Mouse (Mus musculus): ENCODE results near the gene Lsamp.

The Lsamp gene

GRCm38 (mm10) chr16:40234151-40234895, 250.2 kb downstream of the Lsamp start:
- DNase-seq (ENCODE audit: extremely low spot score, low read depth, low spot score), result no peak

GRCm38 (mm10) chr16:40271859-40272258, 287.7 kb downstream of the Lsamp start:
- DNase-seq (ENCODE audit: extremely low spot score, low read depth, low spot score), result no peak

- no peak for DNase-seq (ENCODE audit: extremely low spot score, low read depth, low spot score)
These were observed 306.0 kb downstream of the Lsamp start for GRCm38 (mm10) chr16:40290132-40290531.

- DNase-seq (ENCODE audit: extremely low spot score, low read depth, low spot score), result no peak
These were observed 310.2 kb downstream of the Lsamp start for GRCm38 (mm10) chr16:40294296-40294882.

GRCm38 (mm10) chr16:40295240-40295639, 311.1 kb downstream of the Lsamp start:
- no peak for DNase-seq (ENCODE audit: extremely low spot score, low read depth, low spot score)

- no peak for DNase-seq (ENCODE audit: extremely low spot score, low read depth, low spot score)
These were observed 323.5 kb downstream of the Lsamp start for GRCm38 (mm10) chr16:40307666-40308065.

- DNase-seq (ENCODE audit: extremely low spot score, low read depth, low spot score), result no peak
These were observed 332.0 kb downstream of the Lsamp start for GRCm38 (mm10) chr16:40316199-40316598.

- DNase-seq (ENCODE audit: extremely low spot score, low read depth, low spot score), result no peak
These were observed 340.6 kb downstream of the Lsamp start for GRCm38 (mm10) chr16:40324811-40325210.

GRCm38 (mm10) chr16:40328249-40328820, 344.2 kb downstream of the Lsamp start:
- no peak for DNase-seq (ENCODE audit: extremely low spot score, low read depth, low spot score)

GRCm38 (mm10) chr16:40369677-40370076, 385.5 kb downstream of the Lsamp start:
- DNase-seq (ENCODE audit: extremely low spot score, low read depth, low spot score), result no peak

- DNase-seq (ENCODE audit: extremely low spot score, low read depth, low spot score), result no peak
These were observed 387.1 kb downstream of the Lsamp start for GRCm38 (mm10) chr16:40371291-40371690.

- no peak for DNase-seq (ENCODE audit: extremely low spot score, low read depth, low spot score)
These were observed 391.2 kb downstream of the Lsamp start for GRCm38 (mm10) chr16:40375314-40375713.

- DNase-seq (ENCODE audit: extremely low spot score, low read depth, low spot score), result no peak
These were observed 393.1 kb downstream of the Lsamp start for GRCm38 (mm10) chr16:40377129-40377799.

- DNase-seq (ENCODE audit: extremely low spot score, low read depth, low spot score), result no peak
These were observed 407.9 kb downstream of the Lsamp start for GRCm38 (mm10) chr16:40392106-40392505.

GRCm38 (mm10) chr16:40399531-40399930, 415.4 kb downstream of the Lsamp start:
- DNase-seq (ENCODE audit: extremely low spot score, low read depth, low spot score), result no peak

- DNase-seq (ENCODE audit: extremely low spot score, low read depth, low spot score), result no peak
These were observed 450.1 kb downstream of the Lsamp start for GRCm38 (mm10) chr16:40434280-40434679.

GRCm38 (mm10) chr16:40436415-40436814, 452.3 kb downstream of the Lsamp start:
- no peak for DNase-seq (ENCODE audit: extremely low spot score, low read depth, low spot score)

- DNase-seq (ENCODE audit: extremely low spot score, low read depth, low spot score), result no peak
These were observed 453.7 kb downstream of the Lsamp start for GRCm38 (mm10) chr16:40437879-40438278.

GRCm38 (mm10) chr16:40438876-40439275, 454.7 kb downstream of the Lsamp start:
- DNase-seq (ENCODE audit: extremely low spot score, low read depth, low spot score), result no peak

GRCm38 (mm10) chr16:40446587-40446986, 462.4 kb downstream of the Lsamp start:
- no peak for DNase-seq (ENCODE audit: extremely low spot score, low read depth, low spot score)

- DNase-seq (ENCODE audit: extremely low spot score, low read depth, low spot score), result no peak
These were observed 479.4 kb downstream of the Lsamp start for GRCm38 (mm10) chr16:40463411-40464058.

All from hindlimb bud, embryonic 11.5 days (tissue).